In genomic region chr12:80764116-80764515, GRCm38 (mm10) we compare ENCODE assay signal across 26 mouse cellular contexts. TPM values are rescaled to one million over a fixed set of nuclear protein-coding genes. Genes with fewer than 3 reads are reported as not detected.
"Had no signal": no experiment of that assay in that cellular context is flagged by ENCODE, and none has a peak within 500 bp of the region (broad histone marks: within the 10 kb centered on the region; RNA-seq: fewer than 3 reads in every experiment).

No protein-coding gene starts in this region.

- DNase-seq: kidney, adult 8-10 months; kidney, postnatal 10 days; kidney, postnatal 4 days; layer of hippocampus, adult 9-11 months; left cerebral cortex, postnatal 4 days; liver, embryonic 13.5 days; lung, embryonic 14.5 days; lung, postnatal 14 days; midbrain, embryonic 14.5 days; right cerebral cortex, adult 18-20 months; right cerebral cortex, postnatal 14 days; right cerebral cortex, postnatal 4 days; spleen, adult 18-20 months; thymus, postnatal 25 days had no signal

- H3K27me3 ChIP-seq: neural tube, embryonic 15.5 days had no signal

- H3K36me3 ChIP-seq: intestine, embryonic 15.5 days; kidney, embryonic 15.5 days; limb, embryonic 12.5 days; limb, embryonic 15.5 days; liver, embryonic 13.5 days; neural tube, embryonic 12.5 days; neural tube, embryonic 15.5 days; stomach, embryonic 15.5 days had no signal

- H3K4me3 ChIP-seq: intestine, embryonic 15.5 days; kidney, embryonic 15.5 days; layer of hippocampus, adult 2 months; limb, embryonic 12.5 days; limb, embryonic 15.5 days; liver, embryonic 13.5 days; neural tube, embryonic 12.5 days; neural tube, embryonic 15.5 days; stomach, embryonic 15.5 days had no signal

- H3K27ac ChIP-seq: intestine, embryonic 15.5 days; kidney, embryonic 15.5 days; layer of hippocampus, adult 2 months; limb, embryonic 12.5 days; limb, embryonic 15.5 days; liver, embryonic 13.5 days; neural tube, embryonic 12.5 days; neural tube, embryonic 15.5 days; stomach, embryonic 15.5 days had no signal

- H3K4me2 ChIP-seq: intestine, embryonic 15.5 days; kidney, embryonic 15.5 days; limb, embryonic 12.5 days; limb, embryonic 15.5 days; liver, embryonic 13.5 days; lung, embryonic 14.5 days; midbrain, embryonic 11.5 days; neural tube, embryonic 12.5 days; neural tube, embryonic 15.5 days; stomach, embryonic 15.5 days had no signal

RNA-seq across cellular contexts. Expression of gene Ccdc177, which starts 3.6 kb away (rescaled TPM):
- total RNA-seq: megakaryocyte-erythroid progenitor cell, adult 5-6 weeks had no signal
- polyA plus RNA-seq: liver, embryonic 13.5 days; liver, embryonic 16.5 days; thymus, postnatal 0 days had no signal
